Mouse (Mus musculus): ENCODE results near the gene Tnfrsf1b. TPM values are rescaled to one million over a fixed set of nuclear protein-coding genes. Genes with fewer than 3 reads are reported as not detected.

Gene Tnfrsf1b
- polyA plus RNA-seq, 1 experiment, result 8.4 TPM

GRCm38 (mm10) chr4:145280966-145281365, 34.3 kb upstream of the Tnfrsf1b start:
- Histone ChIP-seq H3K4me1 (ENCODE audit: control insufficient read depth, insufficient read depth, low read length) (peaks cover 10% of the 10 kb centered on the region; the same call in 1 of the 2 replicates), H3K27me3 (replicated peaks; ENCODE audit: control insufficient read depth, insufficient read depth, low read length) (no peaks in the 10 kb centered on the region), H3K27ac (ENCODE audit: insufficient read depth, low read depth, low read length) (peak overlapping the region; percentile 8; the same call in 1 of the 2 replicates), H3K36me3 (ENCODE audit: control insufficient read depth, insufficient read depth, low read length) (no peaks in the 10 kb centered on the region), H3K4me3 (ENCODE audit: insufficient read depth, low read depth, low read length) (no peak overlapping the region)
- peak; percentile 94 for DNase-seq
- WGBS, result 33% methylated on average over 6 of the region's 6 CpGs
- TF ChIP-seq POLR2A (IDR thresholded peaks at IDR 0.05; ENCODE audit: low read depth, low read length), result no peak
- no peak for TF ChIP-seq CTCF (conservative IDR thresholded peaks at IDR 0.05; ENCODE audit: insufficient read depth, insufficient read length, low read depth, low read length)

- Histone ChIP-seq H3K36me3 (ENCODE audit: control insufficient read depth, insufficient read depth, low read length) (no peaks in the 10 kb centered on the region), H3K27ac (ENCODE audit: insufficient read depth, low read depth, low read length) (no peak overlapping the region), H3K4me3 (ENCODE audit: insufficient read depth, low read depth, low read length) (no peak overlapping the region), H3K4me1 (ENCODE audit: control insufficient read depth, insufficient read depth, low read length) (peaks cover 10% of the 10 kb centered on the region; the same call in 1 of the 2 replicates), H3K27me3 (replicated peaks; ENCODE audit: control insufficient read depth, insufficient read depth, low read length) (no peaks in the 10 kb centered on the region)
- DNase-seq, result peak; percentile 49
- TF ChIP-seq CTCF (conservative IDR thresholded peaks at IDR 0.05; ENCODE audit: insufficient read depth, insufficient read length, low read depth, low read length) (no peak), POLR2A (IDR thresholded peaks at IDR 0.05; ENCODE audit: low read depth, low read length) (no peak)
- 55% methylated on average over 3 of the region's 3 CpGs for WGBS
These were observed 32.2 kb upstream of the Tnfrsf1b start for GRCm38 (mm10) chr4:145278724-145279370.

- H3K27me3 ChIP-seq (replicated peaks; ENCODE audit: control insufficient read depth, insufficient read depth, low read length), result no peaks in the 10 kb centered on the region
- no peak for DNase-seq
- WGBS, result 91% methylated on average over 2 of the region's 2 CpGs
- H3K4me3 ChIP-seq (ENCODE audit: insufficient read depth, low read depth, low read length), result no peak overlapping the region
- no peak overlapping the region for H3K27ac ChIP-seq (ENCODE audit: insufficient read depth, low read depth, low read length)
- no peaks in the 10 kb centered on the region for H3K36me3 ChIP-seq (ENCODE audit: control insufficient read depth, insufficient read depth, low read length)
- H3K4me1 ChIP-seq (ENCODE audit: control insufficient read depth, insufficient read depth, low read length), result peaks cover 10% of the 10 kb centered on the region; the same call in 1 of the 2 replicates
- TF ChIP-seq POLR2A (IDR thresholded peaks at IDR 0.05; ENCODE audit: low read depth, low read length) (no peak), CTCF (conservative IDR thresholded peaks at IDR 0.05; ENCODE audit: insufficient read depth, insufficient read length, low read depth, low read length) (no peak)
These were observed 31.6 kb upstream of the Tnfrsf1b start for GRCm38 (mm10) chr4:145278231-145278630.

GRCm38 (mm10) chr4:145276368-145277249, 29.9 kb upstream of the Tnfrsf1b start:
- Histone ChIP-seq H3K4me1 (ENCODE audit: control insufficient read depth, insufficient read depth, low read length) (peaks cover 5% of the 10 kb centered on the region; the same call in 1 of the 2 replicates), H3K27me3 (replicated peaks; ENCODE audit: control insufficient read depth, insufficient read depth, low read length) (no peaks in the 10 kb centered on the region), H3K36me3 (ENCODE audit: control insufficient read depth, insufficient read depth, low read length) (no peaks in the 10 kb centered on the region), H3K27ac (ENCODE audit: insufficient read depth, low read depth, low read length) (no peak overlapping the region), H3K4me3 (ENCODE audit: insufficient read depth, low read depth, low read length) (no peak overlapping the region)
- TF ChIP-seq POLR2A (IDR thresholded peaks at IDR 0.05; ENCODE audit: low read depth, low read length) (no peak), CTCF (conservative IDR thresholded peaks at IDR 0.05; ENCODE audit: insufficient read depth, insufficient read length, low read depth, low read length) (no peak)
- no peak for DNase-seq
- 84% methylated on average over 6 of the region's 6 CpGs for WGBS

- Histone ChIP-seq H3K4me1 (ENCODE audit: control insufficient read depth, insufficient read depth, low read length) (0 out of 2 replicates have a peak, but pooled peaks cover 2% of the 10 kb centered on the region), H3K27ac (ENCODE audit: insufficient read depth, low read depth, low read length) (no peak overlapping the region), H3K27me3 (replicated peaks; ENCODE audit: control insufficient read depth, insufficient read depth, low read length) (no peaks in the 10 kb centered on the region), H3K36me3 (ENCODE audit: control insufficient read depth, insufficient read depth, low read length) (no peaks in the 10 kb centered on the region), H3K4me3 (ENCODE audit: insufficient read depth, low read depth, low read length) (no peak overlapping the region)
- no peak for DNase-seq
- 96% methylated on average over 5 of the region's 5 CpGs for WGBS
- no peak for TF ChIP-seq POLR2A (IDR thresholded peaks at IDR 0.05; ENCODE audit: low read depth, low read length)
- TF ChIP-seq CTCF (conservative IDR thresholded peaks at IDR 0.05; ENCODE audit: insufficient read depth, insufficient read length, low read depth, low read length), result no peak
These were observed 28.2 kb upstream of the Tnfrsf1b start for GRCm38 (mm10) chr4:145274887-145275286.

GRCm38 (mm10) chr4:145273923-145274322, 27.3 kb upstream of the Tnfrsf1b start:
- TF ChIP-seq POLR2A (IDR thresholded peaks at IDR 0.05; ENCODE audit: low read depth, low read length), result no peak
- TF ChIP-seq CTCF (conservative IDR thresholded peaks at IDR 0.05; ENCODE audit: insufficient read depth, insufficient read length, low read depth, low read length), result no peak
- 92% methylated on average over 5 of the region's 5 CpGs for WGBS
- H3K36me3 ChIP-seq (ENCODE audit: control insufficient read depth, insufficient read depth, low read length), result no peaks in the 10 kb centered on the region

GRCm38 (mm10) chr4:145272763-145273162, 26.1 kb upstream of the Tnfrsf1b start:
- H3K4me1 ChIP-seq (ENCODE audit: control insufficient read depth, insufficient read depth, low read length), result no peaks in the 10 kb centered on the region
- 69% methylated on average over 1 of the region's 1 CpGs for WGBS
- no peak for DNase-seq
- no peak overlapping the region for H3K27ac ChIP-seq (ENCODE audit: insufficient read depth, low read depth, low read length)
- H3K27me3 ChIP-seq (replicated peaks; ENCODE audit: control insufficient read depth, insufficient read depth, low read length), result no peaks in the 10 kb centered on the region
- no peak for TF ChIP-seq POLR2A (IDR thresholded peaks at IDR 0.05; ENCODE audit: low read depth, low read length)
- no peak for TF ChIP-seq CTCF (conservative IDR thresholded peaks at IDR 0.05; ENCODE audit: insufficient read depth, insufficient read length, low read depth, low read length)
- no peaks in the 10 kb centered on the region for H3K36me3 ChIP-seq (ENCODE audit: control insufficient read depth, insufficient read depth, low read length)
- no peak overlapping the region for H3K4me3 ChIP-seq (ENCODE audit: insufficient read depth, low read depth, low read length)

More at GRCm38 (mm10) chr4:145273923-145274322, 27.3 kb upstream of the Tnfrsf1b start:
- Histone ChIP-seq H3K4me3 (ENCODE audit: insufficient read depth, low read depth, low read length) (no peak overlapping the region), H3K27me3 (replicated peaks; ENCODE audit: control insufficient read depth, insufficient read depth, low read length) (no peaks in the 10 kb centered on the region), H3K27ac (ENCODE audit: insufficient read depth, low read depth, low read length) (no peak overlapping the region), H3K4me1 (ENCODE audit: control insufficient read depth, insufficient read depth, low read length) (no peaks in the 10 kb centered on the region)
- DNase-seq, result no peak

All from kidney, adult 2 months (tissue).